Mouse (Mus musculus) frontal cortex, postnatal 36 days (tissue): ENCODE measurements around the gene Cbx8.

ENCODE experiments used
- DNase-seq, 2 experiments: peaks; one replicate each; pipeline ENCODE4 v3.0.0; 2022; ENCODE audit warnings: low spot score in 2 of 2

Cbx8 gene

GRCm38 (mm10) chr11:119034635-119035034 lies 6.1 kb downstream of the Cbx8 start:
- DNase-seq: no peak

DNA sequence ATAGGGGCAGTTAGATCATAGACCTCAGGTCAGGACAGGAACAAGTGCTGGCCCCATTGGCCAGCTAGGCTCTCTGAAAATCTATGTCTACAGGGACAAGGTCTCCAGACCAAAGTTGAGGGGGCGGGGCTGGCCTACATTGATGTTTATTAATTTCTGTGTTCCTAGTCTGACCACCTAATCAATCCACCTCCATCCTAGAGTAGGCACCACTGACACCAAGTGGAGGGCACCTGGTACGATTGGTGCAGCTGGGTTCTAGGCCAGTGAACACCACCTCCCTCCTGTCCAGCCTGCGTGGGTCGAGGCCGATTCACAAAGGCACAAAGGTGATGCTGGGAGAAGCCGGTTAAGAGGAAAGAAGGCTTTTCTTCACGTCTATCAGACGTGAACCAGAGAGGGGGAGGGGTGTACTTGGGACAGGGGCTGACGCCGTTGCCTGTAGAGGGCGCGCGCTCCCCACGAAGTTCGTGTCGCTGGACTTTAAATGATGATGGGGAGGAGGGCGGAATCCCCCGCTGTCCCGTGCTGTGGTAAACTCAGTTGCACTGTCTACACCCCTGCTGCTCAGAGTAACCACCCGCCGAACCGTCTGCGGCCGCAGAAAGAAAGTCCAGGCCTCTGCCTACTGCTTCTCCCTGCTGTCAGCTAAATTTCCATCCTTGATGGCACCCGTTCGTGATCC lies 6.8 kb downstream of the Cbx8 start:
- DNase-seq: peak; percentile 75 to 78

DNA sequence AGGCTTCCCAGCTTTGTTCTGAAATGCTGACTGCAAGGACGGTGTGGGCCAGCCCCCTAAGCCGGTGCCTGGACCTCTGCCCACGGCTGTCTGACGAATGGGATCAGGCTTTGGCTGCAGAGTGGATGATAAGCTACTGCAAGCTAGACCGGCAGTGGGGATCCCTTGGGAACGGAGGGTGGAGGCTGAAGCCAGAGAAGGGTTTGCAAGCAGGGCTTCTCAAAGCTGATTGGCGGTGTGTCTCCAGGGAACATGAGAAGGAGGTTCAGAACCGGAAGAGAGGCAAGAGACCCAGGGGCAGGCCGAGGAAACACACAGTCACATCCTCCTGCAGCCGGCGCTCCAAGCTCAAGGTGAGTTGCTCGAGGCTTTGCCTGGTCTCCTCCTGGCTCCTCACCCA lies 14.6 kb downstream of the Cbx8 start:
- no peak for DNase-seq

DNA sequence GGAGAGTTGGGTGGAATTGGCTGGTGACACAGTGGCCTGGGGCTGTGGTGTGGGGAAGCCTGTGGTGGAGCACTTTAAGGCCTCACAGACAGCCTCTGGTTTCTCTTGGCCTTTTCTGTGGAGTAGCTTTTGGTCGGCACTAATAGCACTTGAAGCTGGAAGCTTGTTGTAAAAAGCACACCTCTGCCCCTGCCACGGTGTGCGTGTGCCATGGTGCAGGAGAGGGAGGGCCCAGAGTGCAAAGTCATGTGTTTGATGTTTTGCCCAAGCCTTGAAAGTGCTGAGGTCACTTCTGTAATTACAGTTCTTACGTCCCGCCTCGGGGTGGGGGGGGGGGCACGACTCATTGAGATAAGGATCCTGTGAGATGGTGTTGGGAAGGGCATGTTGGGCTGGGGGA lies 16.5 kb downstream of the Cbx8 start:
- DNase-seq: no peak

- DNase-seq: no peak
Measured at GRCm38 (mm10) chr11:119023616-119023980, 17.2 kb downstream of the Cbx8 start.

GRCm38 (mm10) chr11:119022895-119023615 lies 17.7 kb downstream of the Cbx8 start, which contains the start of gene Cbx2:
TSS of gene Cbx2 (plus strand) at chr11:119022962.
- peak; percentile 80 to 83 for DNase-seq

DNA sequence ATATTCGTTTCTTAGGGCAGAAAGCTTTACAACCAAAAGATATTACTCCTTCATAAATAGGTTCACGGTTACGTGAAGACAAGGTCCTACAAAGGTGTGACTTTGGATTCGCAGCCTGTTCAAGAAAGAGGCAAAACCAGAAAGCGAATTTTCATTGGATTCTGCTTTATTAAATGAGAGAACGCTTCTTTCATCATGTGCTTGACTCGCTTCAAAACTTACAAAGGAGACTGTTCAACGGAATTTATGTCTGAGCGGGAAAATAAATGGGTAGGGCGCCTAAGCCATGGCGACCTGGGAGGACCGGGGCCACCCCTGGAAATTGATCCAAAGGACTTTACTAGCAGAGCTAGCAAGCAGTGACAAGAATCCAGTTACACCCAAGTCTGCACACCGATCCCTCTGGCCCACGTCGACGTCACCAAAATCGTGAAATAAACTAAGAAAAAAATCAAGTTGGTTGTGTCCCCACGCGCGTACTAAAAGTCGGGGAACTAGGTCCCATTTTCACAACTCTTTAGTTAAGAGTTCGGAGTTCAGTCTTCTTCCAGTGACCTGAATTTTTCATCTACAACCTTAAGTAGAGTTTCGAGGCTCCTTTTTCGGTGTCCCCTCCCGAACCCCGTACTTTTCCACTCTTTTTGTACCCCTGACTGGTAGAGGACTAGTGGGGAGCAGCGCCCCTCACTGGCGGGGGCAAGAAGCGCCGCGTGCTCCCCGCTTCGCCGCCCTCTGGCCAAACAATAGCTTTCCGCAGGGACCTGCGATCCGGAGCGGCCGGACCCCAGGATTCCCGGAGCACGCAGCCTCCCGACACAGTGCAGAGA lies 18.5 kb downstream of the Cbx8 start:
- DNase-seq: no peak

DNA sequence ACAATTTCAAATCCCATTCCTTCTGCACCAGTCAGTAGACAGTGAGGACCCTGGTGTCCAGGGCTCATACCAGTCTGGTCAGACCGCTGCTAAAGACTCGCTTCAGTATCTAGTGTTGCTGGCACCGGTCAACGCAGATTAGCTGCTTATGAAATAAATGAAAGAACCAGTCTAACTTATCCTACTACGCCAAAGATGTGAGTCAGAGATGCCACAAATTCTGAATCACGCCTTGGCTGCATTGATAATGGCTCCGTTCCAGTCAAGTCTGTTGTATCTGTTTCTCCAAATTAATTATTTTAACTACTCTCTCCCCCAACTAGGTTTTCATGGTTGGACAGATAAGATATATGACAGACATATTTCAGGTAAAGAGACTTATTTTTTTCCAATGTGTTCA lies 19.6 kb downstream of the Cbx8 start:
- DNase-seq: no peak

DNA sequence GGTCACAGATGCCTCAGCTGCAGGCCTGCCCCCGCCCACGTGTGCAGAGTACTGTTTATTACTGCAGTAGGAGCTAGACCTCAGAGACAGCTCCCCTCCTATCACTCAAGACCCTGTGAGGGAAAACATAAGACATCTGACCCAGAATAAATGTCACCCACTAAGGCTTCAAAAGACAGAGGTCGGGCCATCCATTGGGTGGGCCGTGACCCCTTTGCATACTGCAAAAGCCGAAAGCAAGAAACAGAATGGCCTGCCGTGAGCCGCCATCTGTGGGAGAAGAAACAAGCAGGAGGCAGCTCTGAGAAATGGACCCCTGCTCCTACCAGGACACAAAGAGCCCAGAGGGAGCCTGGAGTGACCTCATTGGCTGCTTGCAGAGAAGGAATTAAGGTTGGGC lies 23.3 kb downstream of the Cbx8 start:
- DNase-seq: no peak

- no peak for DNase-seq
Measured at GRCm38 (mm10) chr11:119014455-119014854, 26.3 kb downstream of the Cbx8 start.

DNA sequence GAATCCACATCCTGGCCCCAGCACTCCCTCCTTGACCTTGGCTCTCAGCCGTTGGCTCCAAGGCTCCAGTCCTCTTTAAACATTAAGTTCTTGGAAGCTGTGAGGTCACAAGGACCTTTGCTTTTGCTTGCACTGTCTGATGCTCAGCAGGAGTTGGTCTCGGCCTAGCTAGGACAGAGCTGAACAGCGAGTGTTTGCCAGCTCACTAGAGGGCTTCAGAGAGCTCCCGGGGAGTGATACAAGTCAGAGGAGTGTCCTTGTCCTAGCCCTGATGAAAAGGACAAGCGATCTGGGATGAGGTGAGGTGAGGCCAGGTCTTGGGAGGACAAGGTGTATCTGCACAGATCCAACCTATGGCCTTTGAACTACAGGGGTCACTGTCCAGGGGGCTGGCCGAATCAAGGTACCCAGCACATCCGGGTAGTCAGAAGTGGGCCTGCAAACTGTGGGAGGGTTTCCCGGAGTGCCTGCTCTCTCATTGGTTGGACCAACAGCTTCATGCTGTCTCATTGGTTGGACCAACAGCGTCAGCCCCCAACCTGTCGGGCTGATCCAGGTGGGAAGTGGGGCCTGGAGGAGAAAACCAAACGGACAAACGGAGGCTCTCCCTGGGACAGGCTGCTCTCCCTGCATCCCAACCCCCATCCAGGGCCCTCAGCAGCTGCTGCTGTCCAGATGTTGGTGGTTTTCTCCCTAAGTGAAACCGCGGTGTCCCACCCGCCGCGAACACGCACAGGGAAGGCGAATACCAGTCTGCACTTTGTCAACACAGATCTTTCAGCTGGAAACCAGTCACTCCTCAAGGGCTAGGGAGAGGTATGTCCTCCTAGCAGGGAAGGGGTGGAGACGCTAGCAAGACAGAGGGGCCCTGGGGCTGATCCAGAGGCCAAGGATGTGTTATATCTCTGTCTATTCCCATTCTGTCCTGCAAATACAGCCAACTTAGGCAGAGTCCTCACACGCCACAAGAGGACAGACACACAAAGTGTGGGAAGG lies 33.0 kb downstream of the Cbx8 start:
- DNase-seq: no peak

- no peak for DNase-seq
Measured at GRCm38 (mm10) chr11:119006462-119006861, 34.3 kb downstream of the Cbx8 start.

GRCm38 (mm10) chr11:119005547-119006275 lies 35.1 kb downstream of the Cbx8 start:
- no peak for DNase-seq

- DNase-seq: no peak
Measured at GRCm38 (mm10) chr11:119001493-119002128, 39.2 kb downstream of the Cbx8 start.

DNA sequence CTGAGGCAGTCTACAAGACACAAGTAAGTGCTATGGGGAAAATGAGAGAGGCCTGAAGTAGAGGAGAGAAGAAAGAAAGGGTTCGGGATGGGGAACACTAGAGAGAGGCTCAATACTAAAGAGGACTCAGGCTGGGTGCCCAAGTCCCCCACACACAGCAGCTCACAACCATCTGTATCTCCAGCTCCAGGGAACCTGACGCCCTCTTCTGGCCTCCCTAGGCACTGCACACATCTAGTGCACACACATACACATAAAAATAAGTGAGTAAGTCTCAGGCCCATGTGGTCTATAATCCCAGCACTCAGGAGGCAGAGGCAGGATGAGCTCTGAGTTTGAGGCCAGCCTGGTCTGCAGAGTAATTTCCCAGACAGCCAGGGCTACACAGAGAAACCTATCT lies 39.9 kb downstream of the Cbx8 start:
- no peak for DNase-seq

DNA sequence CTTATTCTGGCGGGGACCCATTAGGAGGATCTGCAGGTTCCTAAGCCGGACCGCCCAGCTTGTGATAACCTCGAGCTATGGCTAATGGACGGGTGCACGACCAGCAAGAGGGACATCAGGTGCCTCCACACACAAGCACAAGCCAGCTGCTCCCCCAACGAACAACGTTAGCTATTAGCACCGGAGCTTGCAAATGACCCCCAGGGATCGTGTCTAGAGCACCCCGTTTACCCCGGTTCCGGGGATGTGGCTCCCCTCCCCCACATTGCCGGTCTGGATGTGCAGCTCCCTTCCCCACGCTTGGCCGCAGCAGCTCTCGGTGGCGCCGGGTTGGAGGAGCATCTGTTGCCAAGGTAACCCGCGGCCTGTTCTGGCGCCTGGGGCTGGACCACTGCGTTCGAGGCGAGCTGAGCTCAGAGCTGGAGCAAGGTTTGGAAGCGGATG lies 41.4 kb downstream of the Cbx8 start:
- peak; percentile 23 to 36 for DNase-seq

- peak; percentile 86 to 89 for DNase-seq
Measured at GRCm38 (mm10) chr11:118998540-118999265, 42.1 kb downstream of the Cbx8 start.

DNA sequence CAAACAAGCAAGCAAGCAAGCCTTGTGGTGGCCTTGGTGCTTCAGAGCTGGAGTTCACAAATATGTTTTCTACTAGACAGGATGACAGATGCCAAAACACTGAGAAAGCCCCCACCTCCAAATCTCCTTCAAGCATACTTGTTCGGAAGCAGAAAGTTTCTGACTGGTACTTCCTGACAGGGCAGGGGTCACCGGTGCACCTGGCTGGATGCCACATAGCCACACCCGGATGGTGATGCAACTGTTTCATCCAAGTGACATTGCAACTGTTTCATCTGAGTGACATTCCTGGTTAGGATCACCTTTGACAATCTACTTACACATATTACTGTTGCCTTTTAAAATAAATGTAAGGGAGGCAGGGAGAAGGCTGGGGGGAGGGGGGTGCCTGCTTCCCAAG lies 43.6 kb downstream of the Cbx8 start:
- no peak for DNase-seq

- no peak for DNase-seq
Measured at GRCm38 (mm10) chr11:118995448-118995847, 45.3 kb downstream of the Cbx8 start.
